Mouse (Mus musculus): Measurements from ENCODE around the gene Aldh1l1.

Aldh1l1 gene

DNA sequence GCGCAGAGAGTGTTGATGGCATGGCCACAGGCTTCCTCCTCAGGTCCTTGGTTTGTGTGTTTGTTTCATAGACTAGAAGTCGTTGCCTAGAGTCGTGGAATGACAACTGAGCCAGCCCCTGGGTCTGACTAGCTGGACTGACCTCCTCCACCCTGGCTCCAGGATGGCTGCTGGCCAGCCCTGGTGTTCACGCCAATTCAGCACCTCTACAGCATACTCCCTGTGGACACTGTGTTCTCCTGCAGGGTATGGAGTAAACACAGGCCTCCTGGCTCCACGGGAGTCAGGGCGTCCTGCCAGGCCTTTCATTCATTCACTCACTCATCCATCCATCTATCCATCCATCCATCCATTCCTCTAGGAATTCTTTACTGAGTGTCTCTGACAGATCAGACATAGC, 22.9 kb downstream of the Aldh1l1 start:
- peak; percentile 63 to 70 for DNase-seq

DNA sequence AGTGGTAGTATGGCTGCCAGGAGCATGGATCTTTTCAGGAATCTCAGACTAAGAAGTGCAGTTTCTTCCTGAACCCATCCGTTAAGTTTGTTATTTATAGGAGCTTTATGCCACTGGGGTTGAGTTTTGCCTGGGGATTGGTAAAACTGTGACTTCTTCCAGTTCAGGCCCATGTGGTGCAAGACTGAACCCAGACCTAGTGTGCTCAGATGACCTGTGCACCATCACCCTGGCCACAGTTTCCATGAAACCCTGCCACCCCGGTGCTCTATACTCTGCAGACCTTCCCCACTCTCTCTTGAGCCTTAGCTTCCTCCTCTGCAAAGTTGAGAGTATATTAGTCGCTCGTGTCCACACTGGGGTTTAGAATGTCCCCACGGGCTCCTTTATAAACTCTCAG, 26.2 kb downstream of the Aldh1l1 start:
- no peak for DNase-seq

DNA sequence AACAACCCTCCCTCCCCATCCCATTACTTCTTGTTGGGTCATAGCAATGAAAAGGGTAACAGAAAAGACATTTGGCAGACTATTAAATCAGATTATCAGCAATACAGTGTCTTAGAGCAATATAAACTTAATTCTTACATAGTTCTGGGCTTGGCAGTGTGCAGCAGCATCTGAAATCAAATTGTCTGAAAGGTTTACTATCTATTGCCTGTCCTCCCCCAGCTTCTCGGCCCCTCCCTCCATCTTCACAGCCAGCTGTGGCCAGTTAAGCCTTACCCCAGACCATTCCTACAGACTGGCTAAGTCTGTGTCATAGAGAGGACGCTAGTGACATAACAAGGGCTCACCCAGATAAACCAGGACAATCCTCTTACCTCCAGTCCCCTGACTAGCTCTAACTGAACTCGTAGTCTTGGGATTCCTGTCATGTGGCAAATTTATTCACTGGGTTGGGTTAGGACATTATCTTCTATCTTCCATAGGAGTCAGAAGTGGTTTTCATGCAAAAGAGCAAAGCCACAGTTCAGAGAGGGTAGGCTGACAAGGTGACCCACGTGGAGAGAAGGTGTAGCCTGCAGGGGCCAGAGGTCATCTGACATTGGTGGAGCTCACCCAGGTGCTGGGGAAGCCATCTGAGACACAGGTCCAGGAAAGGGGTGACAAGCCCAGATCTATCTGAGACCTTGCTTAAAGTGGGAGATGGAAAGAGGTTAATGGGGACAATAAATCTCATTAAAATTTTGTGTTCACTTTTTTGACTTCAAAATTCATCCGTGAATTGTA, 27.0 kb downstream of the Aldh1l1 start:
- DNase-seq: no peak

DNA sequence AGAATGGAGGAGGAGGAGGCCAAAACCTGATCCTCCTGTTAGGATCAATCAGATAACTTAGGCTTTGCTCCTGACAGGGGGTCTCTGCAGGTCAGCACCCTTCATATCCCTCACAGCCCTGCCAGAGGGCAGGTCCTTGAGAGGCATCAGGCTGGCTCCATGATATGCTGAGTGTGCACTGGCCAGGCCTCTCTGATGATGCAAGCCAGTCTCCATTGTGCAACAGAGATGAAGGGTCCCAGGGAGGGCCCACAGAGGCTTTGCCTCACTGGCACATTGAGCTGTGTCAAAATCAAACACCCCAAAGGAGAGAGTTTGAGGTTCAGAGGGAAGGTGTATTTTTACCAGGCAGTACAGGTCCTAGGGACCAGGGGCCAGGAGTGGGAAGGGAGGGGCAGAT, 28.1 kb downstream of the Aldh1l1 start:
- DNase-seq: no peak

- peak; percentile 97 to 98 for DNase-seq
Measured at GRCm38 (mm10) chr6:90514883-90515405, 28.7 kb downstream of the Aldh1l1 start.

GRCm38 (mm10) chr6:90518892-90519291, 32.7 kb downstream of the Aldh1l1 start:
- no peak for DNase-seq

DNA sequence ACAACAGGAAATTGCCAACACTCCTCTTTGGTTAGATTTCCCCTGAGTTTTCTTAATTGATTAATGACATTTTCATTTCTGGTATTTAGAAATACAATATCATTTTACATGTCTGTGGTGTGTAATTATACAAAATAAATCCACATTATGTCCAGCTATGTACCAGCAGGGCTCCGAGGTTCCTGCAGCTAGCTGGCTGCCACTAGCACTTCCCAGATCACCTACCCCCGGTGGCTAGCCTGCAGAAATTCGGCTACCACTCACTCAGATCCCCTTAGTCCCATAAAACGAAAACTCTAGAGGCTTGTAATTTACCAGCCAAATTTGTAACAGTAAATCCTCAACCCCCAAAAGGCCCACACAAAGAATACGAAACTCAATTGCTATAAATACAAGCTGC, 33.1 kb downstream of the Aldh1l1 start:
- no peak for DNase-seq

DNA sequence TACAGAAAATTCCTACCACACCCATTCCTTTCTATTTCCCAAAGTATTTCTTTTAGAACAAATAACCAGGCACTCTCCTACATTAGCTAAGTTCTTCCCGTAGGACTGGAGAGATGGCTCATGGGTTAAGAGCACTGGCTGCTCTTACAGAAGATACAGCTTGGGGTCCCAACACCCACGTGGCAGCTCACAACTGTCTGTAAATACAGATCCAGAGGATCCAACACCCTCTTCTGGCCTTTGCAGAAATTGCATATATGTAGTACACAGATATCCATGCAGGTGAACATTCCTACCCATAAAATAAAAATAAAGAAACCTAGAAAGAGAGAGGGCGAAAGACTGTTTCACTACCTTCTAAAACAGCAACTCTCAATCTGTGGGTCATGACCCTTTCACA, 40.2 kb downstream of the Aldh1l1 start:
- DNase-seq: no peak

- no peak for DNase-seq
Measured at GRCm38 (mm10) chr6:90529461-90530046, 43.3 kb downstream of the Aldh1l1 start.

- no peak for DNase-seq
Measured at GRCm38 (mm10) chr6:90532575-90533190, 46.5 kb downstream of the Aldh1l1 start.

- DNase-seq: no peak
Measured at GRCm38 (mm10) chr6:90533505-90533904, 47.3 kb downstream of the Aldh1l1 start.

- peak; percentile 84 to 86 for DNase-seq
Measured at GRCm38 (mm10) chr6:90534701-90535475, 48.7 kb downstream of the Aldh1l1 start.

- no peak for DNase-seq
Measured at GRCm38 (mm10) chr6:90536824-90537223, 50.6 kb downstream of the Aldh1l1 start.

GRCm38 (mm10) chr6:90537941-90538340, 51.7 kb downstream of the Aldh1l1 start:
- peak; percentile 94 to 96 for DNase-seq

- DNase-seq: no peak
Measured at GRCm38 (mm10) chr6:90539271-90539670, 53.0 kb downstream of the Aldh1l1 start.

GRCm38 (mm10) chr6:90540520-90540919, 54.3 kb downstream of the Aldh1l1 start:
- DNase-seq: no peak

DNA sequence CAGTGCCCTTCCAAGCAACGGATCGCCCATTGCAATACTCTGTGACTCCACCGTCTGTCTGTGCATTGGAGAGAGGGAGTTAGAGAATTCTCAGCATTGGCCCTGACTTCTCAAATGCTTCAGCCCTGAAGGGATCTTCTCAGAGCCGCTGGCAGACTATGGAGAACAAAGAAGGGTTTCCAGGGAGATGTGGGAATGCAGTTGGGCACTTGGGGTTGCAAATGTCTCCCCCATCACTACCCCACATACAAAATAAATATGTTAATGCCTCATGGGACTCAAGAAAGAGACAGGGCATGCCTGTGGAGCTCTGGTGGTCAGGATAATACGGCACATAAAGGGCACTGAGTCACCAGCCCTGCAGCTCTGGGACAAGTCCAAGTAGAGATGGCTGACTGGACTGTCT, 55.1 kb downstream of the Aldh1l1 start:
- DNase-seq: no peak

DNA sequence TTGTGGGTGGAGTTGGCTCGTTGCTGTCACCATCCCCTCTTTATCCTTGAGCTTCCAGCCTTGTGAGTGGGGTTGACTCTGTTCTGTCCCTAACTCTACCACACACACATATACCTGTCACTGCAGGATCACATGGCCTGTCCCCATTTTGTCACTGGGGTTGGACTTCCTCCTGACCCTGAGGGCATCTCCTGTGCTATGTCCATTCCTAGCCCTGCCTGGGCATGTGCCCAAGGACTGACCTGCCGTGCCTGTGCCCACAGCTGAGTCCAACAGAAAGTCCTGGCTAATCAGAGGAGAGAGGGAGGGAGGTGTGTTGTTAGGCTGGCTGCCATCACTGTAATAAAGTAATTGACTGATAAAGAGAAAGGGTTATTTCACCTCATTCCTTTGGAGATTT, 58.2 kb downstream of the Aldh1l1 start:
- no peak for DNase-seq

DNA sequence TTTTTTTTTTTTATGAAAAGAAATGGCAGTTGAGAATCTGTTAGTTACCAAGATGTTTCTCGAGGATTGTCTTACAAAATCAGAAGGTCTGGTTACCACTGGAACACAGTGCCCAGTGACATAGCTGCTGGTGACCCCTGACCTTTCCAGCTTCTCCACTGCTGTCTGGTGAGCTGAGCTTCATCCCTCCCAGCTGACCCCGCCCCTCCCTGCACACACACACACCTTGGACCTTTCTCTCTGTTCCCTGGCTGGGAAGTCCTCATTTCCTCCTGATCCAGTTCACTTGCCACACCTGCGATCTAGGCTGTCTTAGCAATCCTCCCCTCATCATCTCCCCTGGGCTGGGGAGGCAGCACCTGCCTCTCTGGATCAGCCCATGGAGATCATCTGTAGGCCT, 60.0 kb downstream of the Aldh1l1 start:
- DNase-seq: no peak

GRCm38 (mm10) chr6:90547041-90547440, 60.8 kb downstream of the Aldh1l1 start:
- DNase-seq: no peak

- DNase-seq: peak in 1 of 2 experiments; percentile 22
Measured at GRCm38 (mm10) chr6:90550161-90550912, 64.1 kb downstream of the Aldh1l1 start.

DNA sequence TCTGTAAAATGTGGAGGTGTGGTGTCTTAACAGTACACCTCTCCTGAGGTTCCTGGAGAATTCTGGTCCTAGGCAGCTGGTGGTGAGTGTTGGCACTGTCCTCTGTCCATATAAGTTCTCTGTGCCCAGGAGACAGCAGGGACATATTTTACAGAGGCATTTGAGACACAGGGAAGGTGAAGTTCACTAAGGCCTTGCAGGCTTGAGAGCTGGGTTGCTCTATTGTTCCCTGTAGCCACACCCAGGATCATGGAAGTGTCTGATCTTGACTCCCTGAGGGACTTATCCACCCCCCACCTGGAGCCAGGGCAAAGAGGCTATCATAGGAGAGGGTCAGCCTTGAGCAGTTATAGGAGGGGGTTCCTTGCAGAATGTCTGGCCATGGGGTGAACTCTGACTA, 65.0 kb downstream of the Aldh1l1 start:
- no peak for DNase-seq
